ENCODE assay signal across 12 mouse cellular contexts in genomic region chr10:59884327-59885173, GRCm38 (mm10). TPM values are rescaled to one million over a fixed set of nuclear protein-coding genes. Genes with fewer than 3 reads are reported as not detected.
DNase-seq lines count a peak whose midpoint lies in the region; ATAC-seq and TF ChIP-seq lines count a peak whose summit lies in the region.
"Had no signal": no experiment of that assay in that cellular context is flagged by ENCODE, and none has a peak within 500 bp of the region (broad histone marks: within the 10 kb centered on the region; RNA-seq: fewer than 3 reads in every experiment).

No protein-coding gene starts in this region.

- H3K36me3 ChIP-seq in liver, adult 2 months (ENCODE audit: control insufficient read depth, insufficient read depth, low read length) = no peaks in the 10 kb centered on the region
- no peaks in the 10 kb centered on the region; the same call in 1 of the 2 replicates for H3K36me3 ChIP-seq in liver, embryonic 14.5 days (replicated peaks; ENCODE audit: control insufficient read depth, insufficient read depth, low read depth)

- TF ChIP-seq POLR2A in liver, adult 2 months (IDR thresholded peaks at IDR 0.05; ENCODE audit: extremely low read depth, insufficient read depth, low read length) = no peak

- no peaks in the 10 kb centered on the region for H3K27me3 ChIP-seq in liver, adult 2 months (ENCODE audit: control insufficient read depth, insufficient read depth, low read length)
- H3K27me3 ChIP-seq in liver, embryonic 14.5 days (ENCODE audit: control insufficient read depth, insufficient read depth, low read length) = no peaks in the 10 kb centered on the region
- H3K27me3 ChIP-seq: embryonic facial prominence, embryonic 15.5 days; heart, embryonic 12.5 days had no signal

- 43% methylated on average over 10 of the region's 10 CpGs for WGBS in liver, adult 2 months
- WGBS in liver, embryonic 14.5 days (ENCODE audit: insufficient replicate concordance) = 86% methylated on average over 10 of the region's 10 CpGs

- no peak overlapping the region for H3K9ac ChIP-seq in liver, adult 2 months (ENCODE audit: low read depth, low read length)
- H3K9ac ChIP-seq in liver, embryonic 14.5 days (replicated peaks) = no peak overlapping the region
- H3K9ac ChIP-seq: embryonic facial prominence, embryonic 15.5 days had no signal

- intact Hi-C loops in gastrocnemius, adult 2 months (cut with DNase I) = no loop called here

- peaks cover 32% of the 10 kb centered on the region for H3K4me1 ChIP-seq in liver, adult 2 months (ENCODE audit: control insufficient read depth, insufficient read depth, low read length)
- peaks cover 21 to 36% of the 10 kb centered on the region in 2 experiments for H3K4me1 ChIP-seq in liver, embryonic 14.5 days (replicated peaks; ENCODE audit: control insufficient read depth in 2 of 2, insufficient read depth in 2 of 2, low read length in 1 of 2)

- no peaks in the 10 kb centered on the region for H3K9me3 ChIP-seq in liver, embryonic 14.5 days (ENCODE audit: control insufficient read depth, low read length)
- H3K9me3 ChIP-seq: embryonic facial prominence, embryonic 15.5 days; heart, embryonic 12.5 days had no signal

- no peak for TF ChIP-seq EP300 in liver, embryonic 14.5 days (IDR thresholded peaks at IDR 0.05; ENCODE audit: low read depth)

- peak overlapping the region; percentile 81 for H3K27ac ChIP-seq in gastrocnemius, adult 2 months
- H3K27ac ChIP-seq in liver, adult 2 months (replicated peaks; ENCODE audit: insufficient read depth, low read depth, low read length) = 0 out of 2 replicates have a peak overlapping the region, but pooled peaks have one; percentile 4
- H3K27ac ChIP-seq in liver, embryonic 14.5 days = peak overlapping the region; percentile 34
- H3K27ac ChIP-seq: embryonic facial prominence, embryonic 15.5 days had no signal

- H3K79me2 ChIP-seq in liver, adult 2 months (ENCODE audit: control insufficient read depth, insufficient read depth, low read length) = peaks cover 49% of the 10 kb centered on the region; the same call in 1 of the 2 replicates

- ATAC-seq in liver, embryonic 14.5 days (ENCODE audit: insufficient read depth) = no peak

- peak overlapping the region; percentile 2; the same call in 1 of the 2 replicates for H3K4me3 ChIP-seq in gastrocnemius, adult 2 months
- H3K4me3 ChIP-seq in liver, adult 2 months (ENCODE audit: insufficient read depth, low read depth, low read length) = no peak overlapping the region
- no peak overlapping the region for H3K4me3 ChIP-seq in liver, embryonic 14.5 days (ENCODE audit: insufficient read depth in 1 of 2, low read depth in 2 of 2, low read length in 2 of 2)
- H3K4me3 ChIP-seq: embryonic facial prominence, embryonic 15.5 days; heart, embryonic 12.5 days had no signal

- H3K4me2 ChIP-seq in liver, embryonic 14.5 days (ENCODE audit: low read depth) = no peak overlapping the region
- H3K4me2 ChIP-seq: embryonic facial prominence, embryonic 15.5 days; heart, embryonic 12.5 days had no signal

- DNase-seq in gastrocnemius, adult 2 months = no peak
- DNase-seq in gastrocnemius, postnatal 4 days (ENCODE audit: low spot score in 2 of 2) = no peak
- peak; percentile 49 for DNase-seq in liver, adult 2 months (ENCODE audit: extremely low read depth, low read depth, low spot score)
- DNase-seq in liver = no peak
- peak; percentile 47 for DNase-seq in fat pad, adult 2 months (ENCODE audit: extremely low read depth, low read depth, low spot score)
- DNase-seq in liver, embryonic 14.5 days (ENCODE audit: low read depth in 3 of 3, low spot score in 3 of 3) = no peak
- no peak for DNase-seq in right cerebral cortex, postnatal 25 days
- no peak for DNase-seq in gastrocnemius, postnatal 25 days
- DNase-seq: cerebellum, postnatal 36 days; right cerebral cortex, adult 18-20 months had no signal

- no peak for TF ChIP-seq CTCF in gastrocnemius, adult 2 months (IDR thresholded peaks at IDR 0.05)
- TF ChIP-seq CTCF in liver, adult 2 months (IDR thresholded peaks at IDR 0.05; ENCODE audit: low read depth, low read length) = no peak
- TF ChIP-seq CTCF in liver, embryonic 14.5 days (IDR thresholded peaks at IDR 0.05; ENCODE audit: low read depth) = no peak

RNA-seq across cellular contexts. Expression of gene Dnajb12, which starts 5.2 kb away (rescaled TPM):
- 10 to 100 TPM; 60.4 to 77.5 TPM for total RNA-seq in gastrocnemius, adult 2 months (2021)
- 10 to 100 TPM; 45.0 to 51.3 TPM for total RNA-seq in gastrocnemius, postnatal 4 days (2021)
- 22.4 and 27.7 TPM in 2 replicates for total RNA-seq in liver, adult 2 months (2014; rRNA removed)
- polyA plus RNA-seq in liver, adult 2 months (2012; rRNA removed) = 47.0 and 56.9 TPM in 2 replicates
- 9.5 and 12.4 TPM in 2 replicates for polyA plus RNA-seq in liver, embryonic 14.5 days (2012; rRNA removed)
- 12.0 and 15.6 TPM in 2 replicates for polyA plus RNA-seq in liver, embryonic 14.5 days (2014; fragmentation: Nextera tagmentation; extraction: Ambion mirVana)
- total RNA-seq in gastrocnemius, postnatal 25 days (2021) = 10 to 100 TPM; 49.4 to 49.8 TPM

Comparison
In these comparisons a context has a peak if more than half of its experiments do, and no peak if none do; other contexts are left out.
1. DNase-seq: peak in liver, adult 2 months (single experiment) and fat pad, adult 2 months (single experiment); none in gastrocnemius, adult 2 months (single experiment), gastrocnemius, postnatal 4 days (0 of 2), liver (single experiment), liver, embryonic 14.5 days (0 of 3), right cerebral cortex, postnatal 25 days (single experiment) and gastrocnemius, postnatal 25 days (single experiment).
2. H3K27ac ChIP-seq: peak in every context shown above with its lines; median percentile 81 in gastrocnemius, adult 2 months; 34 in liver, embryonic 14.5 days; 4 in liver, adult 2 months.